Mouse (Mus musculus) embryonic facial prominence, embryonic 14.5 days (tissue): ENCODE data around the gene Otud7a. TPM values are rescaled to one million over a fixed set of nuclear protein-coding genes. Genes with fewer than 3 reads are reported as not detected.

ENCODE experiments used
- ATAC-seq: fragments of 200-750 bp; cut with Nextera tagmentation; 2 replicates; pipeline ENCODE4 v1.8.0; 2017; ENCODE audit warnings: low read depth, moderate number of reproducible peaks, moderate TSS enrichment
- DNase-seq: peaks from one replicate; pipeline ENCODE4 v3.0.0-alpha.2; 2015; ENCODE audit warnings: low spot score
- H3K27ac ChIP-seq: fragments of 300-500 bp; sonication (generic); replicated peaks from 2 replicates; pipeline ENCODE4 v1.5.1; 2014; ENCODE audit warnings: low read depth, mild to moderate bottlenecking, low read length, moderate library complexity
- H3K27me3 ChIP-seq: fragments of 300-500 bp; sonication (generic); replicated peaks from 2 replicates; pipeline ENCODE4 v1.6.1; 2014; ENCODE audit warnings: low read length; ENCODE audit not compliant: control insufficient read depth, insufficient read depth
- H3K36me3 ChIP-seq: fragments of 300-500 bp; sonication (generic); 2 replicates; pipeline ENCODE4 v1.6.1; 2014; ENCODE audit warnings: low read length, mixed read lengths; ENCODE audit not compliant: control insufficient read depth, insufficient read depth
- H3K4me1 ChIP-seq: fragments of 300-500 bp; sonication (generic); 2 replicates; pipeline ENCODE4 v1.6.1; 2014; ENCODE audit warnings: antibody characterized with exemption, low read length; ENCODE audit not compliant: control insufficient read depth, insufficient read depth
- H3K4me2 ChIP-seq: fragments of 300-500 bp; sonication (generic); 2 replicates; pipeline ENCODE4 v1.6.1; 2014; ENCODE audit warnings: low read depth, mild to moderate bottlenecking, low read length, moderate library complexity, mixed read lengths
- H3K4me3 ChIP-seq: fragments of 300-500 bp; sonication (generic); 2 replicates; pipeline ENCODE4 v1.5.1; 2014; ENCODE audit warnings: low read depth, mild to moderate bottlenecking, low read length
- H3K9ac ChIP-seq: fragments of 300-500 bp; sonication (generic); 2 replicates; pipeline ENCODE4 v1.6.1; 2014; ENCODE audit warnings: low read depth, mild to moderate bottlenecking, low read length, moderate library complexity, mixed read lengths
- H3K9me3 ChIP-seq: fragments of 300-500 bp; sonication (generic); 2 replicates; pipeline ENCODE4 v1.6.1; 2016; ENCODE audit warnings: low read length; ENCODE audit not compliant: control insufficient read depth
- WGBS: fragments of 180-500 bp; shearing (Covaris S2); extraction: QIAGEN DNeasy Blood & Tissue Kit; methylation state at CpG from one replicate; pipeline ENCODE4 v1.1.7; 2014; 5-methylcytosine and 5-hydroxymethylcytosine counted together
- polyA plus RNA-seq: library from polyadenylated mRNA; unstranded; fragments of >200 nt; fragmentation: Nextera tagmentation; extraction: Ambion mirVana; gene quantifications from 2 replicates; pipeline ENCODE4 v1.2.1, GENCODE M21; 2014

Gene Otud7a
- polyA plus RNA-seq, 1 experiment from 2014 or later, result 0.64 TPM

DNA sequence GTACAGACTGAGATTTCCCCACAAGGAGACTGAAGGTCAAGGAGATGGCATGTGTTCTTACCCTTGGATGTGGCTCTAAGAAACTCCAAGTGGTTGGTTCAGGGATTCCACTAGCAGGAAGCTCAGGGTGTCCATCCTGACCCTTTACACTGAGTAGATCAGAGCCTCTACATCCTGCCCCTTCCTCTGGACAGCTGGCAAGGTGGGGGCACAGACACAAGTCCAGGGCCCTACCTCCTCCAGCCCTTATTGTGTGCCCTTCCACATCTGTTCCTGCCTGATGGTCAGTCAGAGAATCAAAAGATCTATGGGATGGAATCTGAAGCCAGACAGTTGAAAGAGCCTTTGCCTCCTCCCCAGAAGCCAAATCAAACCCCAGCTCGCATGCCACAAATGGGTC is 293.6 kb downstream of the Otud7a start:
- no peak overlapping the region for H3K4me3 ChIP-seq
- ATAC-seq (no peak), DNase-seq (no peak)
- WGBS, result 86% methylated on average over 1 of the region's 1 CpGs
- no peaks in the 10 kb centered on the region for H3K9me3 ChIP-seq
- H3K4me2 ChIP-seq, result no peak overlapping the region
- no peak overlapping the region for H3K9ac ChIP-seq
- no peaks in the 10 kb centered on the region for H3K4me1 ChIP-seq
- H3K36me3 ChIP-seq, result no peaks in the 10 kb centered on the region
- no peak overlapping the region for H3K27ac ChIP-seq
- H3K27me3 ChIP-seq, result no peaks in the 10 kb centered on the region

DNA sequence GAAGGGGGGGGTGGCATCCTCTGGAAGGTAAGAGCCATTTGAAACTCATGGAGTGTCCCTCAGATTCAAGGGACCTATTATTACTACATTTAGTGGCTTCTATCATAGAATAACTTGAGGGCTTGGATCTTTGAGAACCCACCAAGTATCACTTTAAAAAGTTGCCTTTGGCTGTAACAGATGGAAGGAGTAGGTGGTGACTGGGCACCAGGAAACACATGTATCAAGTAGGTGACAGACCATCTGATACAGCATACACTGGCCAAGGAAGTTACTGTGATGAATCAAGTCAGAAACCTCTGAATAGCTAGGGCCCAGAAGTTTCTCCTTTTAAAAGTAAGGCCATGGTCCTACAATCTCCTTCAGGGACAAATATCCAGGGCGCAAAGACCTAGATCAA is 298.6 kb downstream of the Otud7a start:
- Histone ChIP-seq H3K4me2 (no peak overlapping the region), H3K36me3 (no peaks in the 10 kb centered on the region), H3K4me3 (no peak overlapping the region), H3K9ac (no peak overlapping the region), H3K27me3 (no peaks in the 10 kb centered on the region), H3K27ac (no peak overlapping the region), H3K9me3 (no peaks in the 10 kb centered on the region), H3K4me1 (no peaks in the 10 kb centered on the region)
- no peak for ATAC-seq
- no peak for DNase-seq
- 94% methylated on average over 1 of the region's 1 CpGs for WGBS

DNA sequence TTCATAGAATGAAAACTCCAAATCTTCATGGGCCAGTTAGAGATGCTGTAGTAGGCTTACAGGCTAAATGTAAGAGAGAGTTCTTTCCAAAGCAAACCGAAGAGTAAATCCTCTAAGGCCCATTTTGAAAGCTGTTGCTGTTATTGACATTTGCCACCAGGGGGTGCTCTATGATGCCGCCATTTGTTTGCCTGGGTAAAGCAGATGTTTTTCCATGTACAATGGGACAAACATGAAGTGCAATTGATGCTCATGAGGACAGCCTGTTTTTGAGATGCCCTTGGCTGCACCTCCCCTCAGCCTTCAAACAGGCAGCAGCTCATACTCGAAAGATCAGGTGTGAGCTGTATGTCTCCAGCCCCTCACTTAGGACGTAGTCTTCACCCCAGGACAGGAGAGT is 307.5 kb downstream of the Otud7a start:
- Histone ChIP-seq H3K27me3 (peaks cover 36% of the 10 kb centered on the region), H3K27ac (no peak overlapping the region), H3K4me1 (no peaks in the 10 kb centered on the region), H3K4me3 (no peak overlapping the region), H3K4me2 (no peak overlapping the region), H3K9me3 (no peaks in the 10 kb centered on the region), H3K36me3 (no peaks in the 10 kb centered on the region), H3K9ac (no peak overlapping the region)
- ATAC-seq (no peak), DNase-seq (peak; percentile 35)
- WGBS, result 42% methylated on average over 4 of the region's 4 CpGs

DNA sequence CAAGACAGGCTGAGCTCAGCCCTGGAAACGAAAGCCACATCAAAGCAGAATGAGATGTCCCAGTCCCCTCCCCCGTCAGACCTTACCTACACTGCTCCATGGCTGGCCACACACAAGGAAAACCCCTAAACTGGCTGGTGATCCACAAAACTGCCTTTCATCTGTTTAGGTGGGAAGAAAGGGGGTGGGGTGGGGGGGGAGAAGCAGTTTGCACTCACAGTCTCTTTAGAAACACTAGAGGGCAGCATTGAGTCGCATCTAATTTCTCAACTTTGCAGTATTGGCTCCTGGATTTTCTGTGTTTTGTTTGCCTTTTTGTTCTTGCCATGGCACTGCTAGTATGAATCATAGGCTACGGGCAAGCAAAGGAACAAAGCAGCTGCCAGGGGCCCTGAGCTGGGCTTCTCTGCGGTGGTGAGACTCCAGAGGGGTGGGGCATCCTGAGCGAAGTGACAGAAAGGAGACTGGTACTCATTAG is 308.8 kb downstream of the Otud7a start:
- Histone ChIP-seq H3K4me2 (no peak overlapping the region), H3K9ac (no peak overlapping the region), H3K27me3 (peaks cover 48% of the 10 kb centered on the region), H3K27ac (no peak overlapping the region), H3K4me3 (no peak overlapping the region), H3K36me3 (no peaks in the 10 kb centered on the region), H3K9me3 (no peaks in the 10 kb centered on the region), H3K4me1 (0 out of 2 replicates have a peak, but pooled peaks cover 2% of the 10 kb centered on the region)
- ATAC-seq (peak; percentile 23; the same call in 1 of the 2 replicates), DNase-seq (peak; percentile 80)
- 12% methylated on average over 6 of the region's 6 CpGs for WGBS

DNA sequence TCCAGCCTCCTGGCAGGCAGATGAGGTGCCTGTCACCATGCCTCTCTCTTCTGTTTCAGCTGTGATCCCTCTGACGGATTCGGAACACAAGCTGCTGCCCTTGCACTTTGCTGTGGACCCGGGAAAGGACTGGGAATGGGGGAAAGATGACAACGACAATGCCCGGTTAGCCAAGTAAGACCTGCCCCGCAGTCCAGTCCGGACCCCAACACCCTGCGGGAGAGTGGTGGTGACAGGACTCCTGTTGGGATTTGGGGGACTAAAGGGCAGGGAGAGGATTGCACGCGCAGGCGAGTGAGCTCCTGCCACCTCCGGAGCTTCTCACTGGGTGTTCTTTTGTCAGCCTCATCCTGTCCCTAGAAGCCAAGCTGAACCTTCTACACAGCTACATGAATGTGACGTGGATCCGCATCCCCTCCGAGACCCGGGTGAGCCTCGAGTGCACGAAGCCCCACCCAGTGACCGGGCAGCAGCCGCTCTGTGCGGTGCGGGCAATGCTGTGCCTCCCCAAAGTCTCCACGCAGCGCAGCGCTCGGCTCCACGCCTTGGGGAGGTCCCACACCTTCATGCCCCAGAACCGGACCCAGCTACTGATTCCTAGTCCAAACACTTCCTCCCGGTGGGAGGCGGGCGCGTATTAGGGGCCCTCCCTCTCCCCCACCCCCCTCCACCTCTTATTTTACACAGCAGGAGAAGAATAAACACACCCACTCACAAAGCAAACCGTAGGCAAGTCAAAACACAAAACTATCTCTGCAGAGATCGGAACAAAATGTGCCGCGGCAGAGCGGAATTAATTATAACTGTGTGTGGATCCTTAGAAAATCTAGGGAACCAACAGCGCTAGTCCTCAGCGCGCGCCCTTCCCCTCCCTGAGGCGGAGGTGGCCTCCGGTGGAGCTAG is 310.3 kb downstream of the Otud7a start:
- H3K4me2 ChIP-seq, result peak overlapping the region; percentile 70
- H3K9ac ChIP-seq, result peak overlapping the region; percentile 54
- 0 out of 2 replicates have a peak, but pooled peaks cover 4% of the 10 kb centered on the region for H3K4me1 ChIP-seq
- H3K27ac ChIP-seq, result no peak overlapping the region
- H3K36me3 ChIP-seq, result no peaks in the 10 kb centered on the region
- H3K9me3 ChIP-seq, result no peaks in the 10 kb centered on the region
- under 1% methylated on average over 34 of the region's 43 CpGs for WGBS
- H3K4me3 ChIP-seq, result peak overlapping the region; percentile 36
- H3K27me3 ChIP-seq, result peaks cover 63% of the 10 kb centered on the region
- ATAC-seq, result no peak
- DNase-seq, result no peak

DNA sequence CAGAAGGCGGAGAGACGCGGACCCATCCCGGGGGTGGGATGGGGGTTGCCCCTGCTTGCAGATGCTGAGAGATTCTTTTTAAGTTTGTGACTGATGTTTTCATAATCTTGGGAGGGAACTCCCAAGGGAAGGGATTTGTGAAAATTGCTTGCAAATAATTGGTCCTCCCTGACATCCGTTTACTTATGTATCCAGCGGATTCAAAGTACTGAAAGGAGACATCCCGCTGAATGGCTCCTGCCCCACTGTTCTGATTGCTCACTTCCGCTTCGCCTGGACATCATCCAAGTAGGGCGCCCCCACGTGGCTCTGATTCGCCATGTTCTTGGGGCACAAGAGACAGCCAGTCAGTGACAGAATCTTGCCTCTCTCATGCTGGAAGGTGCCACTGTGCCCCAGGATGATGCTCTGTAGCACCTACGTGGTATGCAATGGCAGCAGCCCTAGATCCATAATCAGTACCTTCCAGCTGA is 311.0 kb downstream of the Otud7a start:
- WGBS, result under 1% methylated on average over 13 of the region's 13 CpGs

DNA sequence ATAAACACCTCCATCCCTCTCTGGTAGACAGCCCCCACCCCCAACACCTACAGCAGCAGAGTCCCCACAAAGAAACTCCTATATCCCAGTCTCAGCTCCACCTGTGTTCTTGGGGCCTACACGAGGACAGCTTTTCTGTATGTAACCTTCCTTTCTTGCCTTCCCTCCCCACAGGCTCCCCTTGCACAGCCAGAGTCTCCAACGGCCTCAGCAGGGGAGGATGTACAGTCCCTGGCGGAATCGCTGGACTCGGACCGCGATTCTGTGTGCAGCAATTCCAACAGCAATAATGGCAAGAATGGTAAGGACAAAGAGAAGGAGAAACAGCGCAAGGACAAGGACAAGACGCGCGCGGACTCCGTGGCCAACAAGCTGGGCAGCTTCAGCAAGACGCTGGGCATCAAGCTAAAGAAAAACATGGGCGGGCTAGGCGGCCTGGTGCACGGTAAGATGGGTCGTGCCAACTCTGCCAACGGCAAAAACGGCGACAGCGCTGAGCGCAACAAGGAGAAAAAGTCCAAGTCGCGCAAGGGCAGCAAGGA is 312.7 kb downstream of the Otud7a start:
- H3K27ac ChIP-seq, result no peak overlapping the region
- DNase-seq (no peak), ATAC-seq (no peak)
- 7% methylated on average over 25 of the region's 25 CpGs for WGBS
- no peaks in the 10 kb centered on the region for H3K36me3 ChIP-seq
- no peak overlapping the region for H3K9ac ChIP-seq
- H3K4me3 ChIP-seq, result peak overlapping the region; percentile 44
- peak overlapping the region; percentile 69 for H3K4me2 ChIP-seq
- H3K9me3 ChIP-seq, result no peaks in the 10 kb centered on the region
- H3K4me1 ChIP-seq, result 0 out of 2 replicates have a peak, but pooled peaks cover 4% of the 10 kb centered on the region
- peaks cover 80% of the 10 kb centered on the region for H3K27me3 ChIP-seq

More for the DNA sequence above, 311.0 kb downstream of the Otud7a start:
- Histone ChIP-seq H3K27ac (no peak overlapping the region), H3K9me3 (no peaks in the 10 kb centered on the region), H3K36me3 (no peaks in the 10 kb centered on the region), H3K9ac (peak overlapping the region; percentile 54), H3K4me2 (peak overlapping the region; percentile 70), H3K27me3 (peaks cover 68% of the 10 kb centered on the region), H3K4me3 (peak overlapping the region; percentile 36), H3K4me1 (0 out of 2 replicates have a peak, but pooled peaks cover 4% of the 10 kb centered on the region)
- DNase-seq (peak; percentile 78), ATAC-seq (no peak; the same call in 1 of the 2 replicates)

DNA sequence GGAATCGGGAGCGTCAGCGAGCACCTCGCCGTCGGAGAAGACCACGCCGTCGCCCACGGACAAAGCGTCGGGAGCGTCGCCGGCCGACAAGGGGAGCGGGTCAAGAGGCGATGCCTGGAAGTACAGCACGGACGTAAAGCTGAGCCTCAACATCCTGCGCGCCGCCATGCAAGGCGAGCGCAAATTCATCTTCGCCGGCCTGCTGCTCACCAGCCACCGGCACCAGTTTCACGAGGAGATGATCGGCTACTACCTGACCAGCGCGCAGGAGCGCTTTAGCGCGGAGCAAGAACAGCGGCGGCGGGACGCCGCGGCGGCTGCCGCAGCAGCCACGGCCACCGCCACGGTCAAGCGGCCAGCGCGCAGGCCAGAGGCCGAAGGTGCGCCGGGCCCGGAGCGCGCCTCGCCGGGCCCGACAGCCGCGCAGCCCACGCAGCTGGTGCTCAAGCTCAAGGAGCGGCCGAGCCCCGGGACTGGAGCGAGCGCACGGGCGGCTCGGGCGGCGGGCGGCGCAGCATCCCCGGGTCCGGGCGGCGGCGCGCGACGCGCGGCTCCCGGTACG is 313.2 kb downstream of the Otud7a start:
- Histone ChIP-seq H3K27ac (no peak overlapping the region), H3K4me1 (0 out of 2 replicates have a peak, but pooled peaks cover 4% of the 10 kb centered on the region), H3K36me3 (no peaks in the 10 kb centered on the region), H3K27me3 (peaks cover 85% of the 10 kb centered on the region), H3K9me3 (no peaks in the 10 kb centered on the region), H3K9ac (peak overlapping the region; percentile 40), H3K4me3 (peak overlapping the region; percentile 44), H3K4me2 (peak overlapping the region; percentile 69)
- under 1% methylated on average over 38 of the region's 85 CpGs for WGBS
- DNase-seq (no peak), ATAC-seq (no peak)
